Mouse (Mus musculus) R1 (cell line): ENCODE measurements around the gene Schip1.

Source experiments
- DNase-seq: peaks from one replicate; pipeline ENCODE4 v3.0.0-alpha.2; 2018; ENCODE audit warnings: low read depth, low spot score

Gene Schip1

DNA sequence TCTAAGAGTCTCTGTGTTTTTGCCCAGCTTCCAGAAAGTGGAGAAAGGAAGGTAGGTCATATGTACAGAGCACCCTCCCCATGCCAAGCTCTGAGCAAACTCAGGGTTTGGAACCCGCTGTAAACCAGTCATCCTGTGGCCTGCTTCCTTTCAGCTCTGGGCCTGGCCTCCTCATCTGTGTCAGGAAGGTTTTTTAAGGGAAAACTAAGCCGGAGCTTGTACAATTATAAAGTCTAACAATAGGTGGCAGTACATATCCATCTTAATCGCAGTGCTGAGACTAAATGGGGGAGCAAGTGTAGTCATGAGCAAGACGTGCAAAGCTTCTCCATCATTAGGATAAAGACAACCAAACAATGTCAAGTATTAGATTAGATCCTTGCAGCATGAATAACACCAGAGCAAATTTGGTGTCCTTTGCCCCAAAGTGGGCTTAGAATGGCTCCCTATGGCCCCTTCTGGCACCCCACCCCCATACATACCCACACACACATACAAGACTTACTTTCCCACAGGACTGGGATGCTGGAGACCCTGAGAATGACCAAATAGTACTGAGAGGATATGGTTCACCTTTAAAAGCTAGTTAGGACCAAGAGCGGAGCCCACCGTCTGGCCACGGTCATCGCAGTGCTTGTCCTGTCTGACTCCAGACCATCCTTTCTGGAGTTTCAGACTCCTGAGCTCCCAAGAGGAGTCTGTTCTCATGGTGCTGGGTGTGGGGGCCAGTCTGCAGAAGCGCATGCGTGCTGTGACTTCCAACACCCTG, 550.6 kb downstream of the Schip1 start:
- peak; percentile 60 for DNase-seq

DNA sequence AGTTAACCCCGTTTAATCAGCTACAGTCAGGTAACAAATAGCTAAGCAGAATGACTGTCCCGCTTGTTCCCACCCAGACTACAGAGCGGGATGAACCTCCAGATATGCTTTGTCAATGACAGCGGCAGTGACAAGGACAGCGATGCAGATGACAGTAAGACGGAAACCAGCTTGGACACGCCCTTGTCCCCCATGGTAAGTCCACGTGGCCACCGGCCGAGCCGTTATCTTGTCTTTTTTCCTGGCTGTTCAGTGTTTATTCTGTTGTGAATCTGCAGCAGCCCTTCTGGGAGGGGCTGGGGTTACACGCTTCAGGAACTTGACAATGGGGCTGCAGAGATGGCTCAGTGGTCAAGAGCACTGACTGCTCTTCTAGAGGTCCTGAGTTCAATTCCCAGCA, 551.8 kb downstream of the Schip1 start:
- no peak for DNase-seq

DNA sequence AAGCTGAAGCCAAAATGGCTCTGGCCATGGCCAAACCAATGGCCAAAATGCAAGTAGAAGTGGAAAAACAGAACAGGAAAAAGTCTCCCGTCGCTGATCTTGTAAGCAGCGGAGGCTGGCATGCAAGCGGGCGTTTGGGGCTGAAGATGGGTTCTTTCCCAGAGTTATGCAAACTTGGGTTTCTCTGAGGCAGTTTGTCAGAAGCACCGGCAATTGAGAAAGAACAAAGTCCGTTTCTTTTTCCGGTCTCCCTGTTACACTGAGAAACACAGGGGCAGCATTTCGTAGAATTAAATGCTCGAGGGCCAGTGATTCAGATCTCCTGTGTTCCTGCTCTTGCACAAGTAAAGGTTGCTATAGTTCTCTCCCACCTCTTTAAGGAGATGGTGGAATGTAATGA, 553.1 kb downstream of the Schip1 start:
- no peak for DNase-seq

DNA sequence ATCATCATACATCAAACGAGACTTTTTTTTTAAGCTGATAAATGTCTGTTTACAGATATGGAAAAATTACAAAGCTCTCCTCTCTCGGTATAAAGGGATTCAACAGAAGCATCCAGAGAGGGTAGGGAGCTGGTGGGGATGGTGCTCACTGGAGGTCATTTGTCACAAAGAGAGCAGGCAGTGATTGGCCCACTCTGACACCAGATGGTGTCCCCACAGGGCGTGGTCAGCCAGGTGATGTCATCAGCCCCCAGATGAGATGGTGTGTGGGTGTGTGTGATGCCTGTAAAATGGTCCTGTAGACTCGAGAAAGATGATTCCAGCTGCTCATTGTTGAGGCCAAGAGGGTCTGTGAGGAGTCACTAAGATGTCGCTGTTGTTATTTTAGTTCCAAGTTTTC, 554.5 kb downstream of the Schip1 start:
- DNase-seq = no peak

DNA sequence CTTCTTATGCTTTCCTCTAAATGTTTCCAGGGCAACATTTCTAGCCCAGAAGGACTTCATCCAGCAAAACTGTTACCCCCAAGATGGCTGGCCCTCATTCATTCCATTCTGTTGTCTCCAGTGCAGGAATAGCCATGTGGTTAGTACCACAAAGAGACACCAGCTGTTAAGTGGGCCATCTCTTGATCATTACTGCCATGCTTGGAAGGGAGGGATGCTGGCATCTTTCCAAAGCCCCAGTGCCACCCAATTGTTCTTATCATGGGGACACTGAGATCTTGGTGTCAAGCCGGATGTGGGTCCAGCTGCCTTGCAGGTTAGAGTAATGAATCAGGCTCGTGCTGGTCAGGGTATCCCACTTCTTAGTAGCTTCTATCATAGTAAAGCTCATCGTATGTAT, 557.4 kb downstream of the Schip1 start:
- DNase-seq = no peak

DNA sequence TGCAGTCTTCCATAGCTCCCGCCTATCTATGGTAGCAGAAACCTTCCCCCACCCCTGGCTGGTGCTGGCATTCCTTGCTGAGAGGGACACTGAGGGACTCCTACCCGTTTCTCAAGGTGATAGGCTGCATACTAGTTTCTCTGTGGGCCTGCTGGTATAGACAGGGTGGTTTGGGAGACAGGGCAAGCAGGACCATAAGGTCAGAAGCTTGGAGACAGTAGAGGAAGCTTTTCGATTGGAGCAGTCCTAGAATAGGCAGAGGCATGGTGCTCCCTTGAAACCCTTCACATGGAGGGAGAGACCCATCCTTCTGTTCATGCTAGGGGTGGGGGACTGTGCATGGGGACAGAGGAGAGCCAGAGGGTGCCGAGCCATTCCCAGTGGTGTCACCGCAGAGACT, 558.4 kb downstream of the Schip1 start:
- DNase-seq = no peak

DNA sequence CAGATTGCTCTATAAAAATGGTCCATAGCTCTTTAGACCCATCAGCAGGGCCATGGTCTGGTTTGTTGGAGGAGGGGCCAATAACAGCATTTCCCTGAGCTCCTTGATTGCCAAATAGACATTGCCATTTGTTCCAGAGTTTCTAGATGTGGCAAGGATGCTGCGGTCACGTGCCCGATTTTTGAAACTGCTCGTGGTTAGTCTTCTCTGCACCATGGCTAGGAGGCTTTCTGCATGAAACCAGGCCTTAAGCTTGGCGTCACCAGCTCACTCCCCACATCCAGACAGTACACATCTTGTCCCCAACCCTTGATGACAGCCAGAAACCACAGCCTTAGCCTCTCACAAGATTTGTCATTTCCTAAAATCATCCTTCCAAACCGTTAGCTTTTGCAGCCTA, 559.9 kb downstream of the Schip1 start:
- DNase-seq = no peak

DNA sequence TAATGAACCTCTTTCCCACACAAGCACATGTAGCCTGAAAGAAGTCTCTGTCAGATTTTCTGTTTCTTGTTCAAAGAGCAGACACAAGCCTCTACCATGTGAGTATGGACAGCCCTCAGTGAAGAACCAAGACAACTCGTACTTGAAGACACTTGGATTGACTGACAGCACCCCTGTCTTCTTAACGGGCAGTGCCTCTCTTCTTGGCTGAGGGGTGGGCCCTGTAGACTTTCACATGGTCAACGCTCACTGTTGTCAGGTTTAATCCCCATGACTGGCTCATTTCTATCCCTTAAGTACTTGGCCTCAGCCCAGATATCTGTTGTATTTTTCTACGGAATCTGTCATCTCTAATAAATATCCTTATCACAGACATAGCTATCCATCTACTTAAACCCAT, 565.7 kb downstream of the Schip1 start:
- no peak for DNase-seq

DNA sequence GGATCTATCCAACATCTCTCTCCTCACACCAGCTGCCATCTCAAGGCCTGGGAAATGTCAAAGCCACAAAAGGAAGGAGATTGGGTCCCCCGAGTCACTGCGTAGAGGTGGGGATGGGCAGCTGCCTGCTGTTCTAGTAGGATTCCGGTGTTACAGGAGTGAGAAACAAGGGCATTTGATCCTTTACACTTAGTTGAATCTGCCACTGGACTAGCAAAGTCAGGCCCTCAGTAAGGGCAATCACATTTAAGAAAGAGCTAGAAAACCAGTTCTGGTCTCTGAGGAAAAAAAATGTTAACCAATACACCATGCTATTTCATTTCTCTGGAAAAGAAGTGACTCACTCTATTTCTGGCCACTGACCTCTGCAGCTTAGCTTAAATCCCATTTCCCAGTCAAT, 566.2 kb downstream of the Schip1 start:
- DNase-seq = no peak

DNA sequence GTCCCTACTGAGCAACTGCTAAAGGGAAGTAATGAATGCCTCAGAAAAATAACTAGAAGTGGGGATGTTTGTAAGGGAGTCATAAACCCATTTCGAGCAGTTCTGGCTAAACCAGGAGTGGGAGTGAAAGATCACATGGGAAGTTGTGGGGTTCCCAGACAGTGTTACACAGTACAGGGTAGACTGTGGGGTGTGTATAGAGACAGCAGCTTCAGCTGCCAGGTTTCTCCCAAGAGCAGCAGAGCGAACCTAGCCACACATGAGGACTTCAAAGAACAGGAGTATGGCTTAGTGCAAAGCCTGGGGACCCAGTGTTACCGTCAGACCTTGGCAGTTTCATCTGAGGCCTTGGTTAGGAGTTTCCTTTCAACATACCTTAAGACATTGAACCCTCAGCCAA, 568.1 kb downstream of the Schip1 start:
- DNase-seq = no peak

DNA sequence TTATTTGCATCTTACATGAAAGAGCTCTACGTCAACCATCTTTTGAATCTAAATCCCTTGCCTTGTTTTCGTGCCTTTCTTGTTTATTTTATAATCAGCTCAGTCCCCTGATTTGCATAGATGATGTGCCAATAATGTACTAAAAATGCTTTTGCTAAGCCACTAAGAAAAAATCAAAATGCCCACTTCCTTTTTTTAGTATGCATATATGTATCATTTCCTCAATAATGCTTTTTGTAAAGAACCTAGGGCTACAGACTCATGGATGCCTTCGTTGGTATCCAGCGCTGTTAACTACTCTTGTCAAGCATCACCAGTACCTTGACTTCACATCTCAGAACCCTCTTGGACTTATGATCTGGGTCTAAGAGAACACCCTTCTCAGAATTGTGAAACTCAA, 569.0 kb downstream of the Schip1 start:
- DNase-seq = no peak

DNA sequence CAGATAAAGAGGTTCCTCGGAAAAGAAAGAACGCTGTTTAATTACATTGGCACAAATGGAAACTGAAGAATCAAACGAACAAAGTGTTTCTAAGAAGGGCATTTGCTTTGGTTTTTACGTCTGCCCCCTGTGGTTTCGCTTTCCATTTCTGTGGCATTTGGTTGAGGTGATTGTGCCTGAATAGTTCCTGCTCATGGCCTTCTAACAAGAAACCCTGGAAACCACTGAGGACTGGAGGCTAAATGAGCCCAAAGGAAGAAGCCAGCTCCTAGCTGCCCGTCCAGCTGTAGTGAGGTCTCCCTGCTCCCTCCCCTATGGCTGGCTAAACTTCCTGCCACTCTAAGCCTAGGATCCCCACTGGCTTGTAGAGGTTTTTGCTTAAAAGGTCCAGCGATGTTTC, 573.4 kb downstream of the Schip1 start:
- DNase-seq = peak; percentile 22

DNA sequence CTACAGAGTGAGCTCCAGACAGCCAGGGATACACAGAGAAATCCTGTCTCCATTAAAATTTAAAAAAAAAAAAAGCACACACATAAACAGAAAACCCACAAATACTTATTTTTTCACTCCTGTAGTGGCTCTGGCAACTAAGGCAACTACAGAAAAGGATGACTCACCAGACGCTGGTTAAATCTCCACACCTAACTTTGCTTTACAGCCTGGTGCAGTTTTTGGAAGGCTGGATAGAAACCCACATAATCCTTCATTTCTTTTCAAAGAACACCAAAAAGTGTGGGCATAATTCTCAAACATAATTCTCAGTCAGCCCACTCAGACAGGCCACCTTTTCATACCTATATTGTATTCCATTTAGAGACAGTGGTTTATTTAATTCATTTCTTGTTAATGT, 574.1 kb downstream of the Schip1 start:
- no peak for DNase-seq

DNA sequence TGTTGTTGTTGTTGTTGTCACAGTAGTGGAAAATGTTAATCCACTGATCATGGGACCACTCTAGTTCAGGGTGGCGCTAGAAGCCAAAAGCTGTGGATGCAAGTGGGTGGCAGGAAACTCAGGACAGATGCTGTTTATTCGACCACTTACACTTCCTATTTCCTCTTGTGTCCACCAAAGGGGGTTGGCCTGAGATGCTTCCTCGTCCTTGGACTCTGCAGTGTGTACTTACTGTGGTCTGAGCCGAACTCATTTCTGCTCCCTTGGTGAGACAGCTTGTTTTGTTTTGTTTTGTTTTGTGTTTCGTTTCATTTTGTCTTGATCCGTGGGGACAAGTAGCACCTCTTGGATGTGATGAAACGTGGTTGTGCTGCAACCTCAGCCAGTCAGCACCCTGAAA, 578.3 kb downstream of the Schip1 start:
- DNase-seq = no peak

DNA sequence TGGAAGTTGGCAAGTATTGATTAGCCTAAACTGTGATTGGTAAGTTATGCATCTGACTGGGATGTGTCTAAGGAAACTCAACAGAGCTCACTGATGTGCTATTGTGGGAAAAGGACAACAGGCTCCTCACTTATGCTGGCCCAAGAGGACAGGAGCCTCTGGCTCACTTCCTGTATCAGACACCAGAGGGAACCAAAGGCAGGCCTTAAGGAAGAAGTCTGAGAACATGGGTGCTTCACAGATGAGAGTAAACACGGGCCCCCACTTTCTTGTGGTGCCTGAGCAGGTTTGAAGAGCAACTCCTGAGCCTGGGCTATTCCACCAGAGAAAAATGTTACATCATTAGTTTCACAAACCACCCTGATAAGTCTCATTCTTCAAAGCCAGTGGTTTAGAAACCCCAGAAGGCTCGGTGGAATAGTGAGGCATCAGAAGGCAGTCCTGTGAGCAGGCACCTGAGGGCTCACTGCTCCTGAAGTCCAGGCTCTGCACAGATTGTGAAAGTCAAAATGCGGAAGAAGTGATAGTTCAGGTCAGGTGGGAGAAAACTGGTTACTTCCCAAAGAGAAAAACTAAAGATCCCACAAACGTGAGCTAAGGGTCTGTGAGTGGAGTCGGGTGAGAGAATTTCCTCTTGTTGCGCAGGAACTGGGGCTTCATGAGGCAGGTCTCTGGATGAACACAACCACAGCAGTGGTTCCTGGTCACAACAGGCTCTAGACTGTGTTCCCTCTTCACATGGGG, 582.0 kb downstream of the Schip1 start:
- no peak for DNase-seq

DNA sequence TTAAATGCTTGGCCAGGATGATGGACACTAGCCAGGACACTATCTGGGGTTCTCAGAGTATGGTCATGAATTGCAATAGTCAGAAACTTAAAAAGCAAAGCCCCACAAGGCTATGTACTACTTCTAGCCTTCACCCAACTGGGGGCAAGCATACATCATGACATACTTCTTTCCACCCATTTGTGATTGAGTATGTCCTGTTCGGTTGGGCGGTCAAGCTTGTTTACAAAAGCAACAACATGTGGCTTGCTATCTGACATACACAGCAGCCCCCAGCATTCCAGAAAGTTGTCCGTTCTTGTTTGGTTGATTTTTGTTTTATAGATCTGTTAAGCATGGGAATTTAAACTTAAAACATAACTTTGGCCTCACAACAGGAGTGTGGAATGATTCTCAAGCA, 582.7 kb downstream of the Schip1 start:
- DNase-seq = no peak

DNA sequence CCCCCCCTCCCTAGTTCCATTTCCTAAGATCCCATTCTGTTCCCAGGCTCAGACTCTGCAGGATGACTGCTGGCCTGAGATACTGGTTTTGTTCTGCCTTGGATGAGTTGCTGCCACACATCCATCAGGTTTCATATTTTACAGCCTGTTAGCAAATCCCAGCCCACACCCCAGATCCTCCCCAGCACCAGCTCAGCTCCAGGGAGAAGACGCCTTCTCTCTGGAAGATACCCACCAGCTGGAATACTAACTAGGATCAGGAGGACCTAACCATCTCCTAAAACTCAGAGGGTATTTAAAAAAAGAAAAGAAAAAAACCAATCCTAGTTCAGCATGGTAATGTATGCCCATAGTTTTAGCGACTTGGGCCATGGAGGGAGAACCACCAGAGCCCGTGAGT, 585.6 kb downstream of the Schip1 start:
- DNase-seq = no peak

DNA sequence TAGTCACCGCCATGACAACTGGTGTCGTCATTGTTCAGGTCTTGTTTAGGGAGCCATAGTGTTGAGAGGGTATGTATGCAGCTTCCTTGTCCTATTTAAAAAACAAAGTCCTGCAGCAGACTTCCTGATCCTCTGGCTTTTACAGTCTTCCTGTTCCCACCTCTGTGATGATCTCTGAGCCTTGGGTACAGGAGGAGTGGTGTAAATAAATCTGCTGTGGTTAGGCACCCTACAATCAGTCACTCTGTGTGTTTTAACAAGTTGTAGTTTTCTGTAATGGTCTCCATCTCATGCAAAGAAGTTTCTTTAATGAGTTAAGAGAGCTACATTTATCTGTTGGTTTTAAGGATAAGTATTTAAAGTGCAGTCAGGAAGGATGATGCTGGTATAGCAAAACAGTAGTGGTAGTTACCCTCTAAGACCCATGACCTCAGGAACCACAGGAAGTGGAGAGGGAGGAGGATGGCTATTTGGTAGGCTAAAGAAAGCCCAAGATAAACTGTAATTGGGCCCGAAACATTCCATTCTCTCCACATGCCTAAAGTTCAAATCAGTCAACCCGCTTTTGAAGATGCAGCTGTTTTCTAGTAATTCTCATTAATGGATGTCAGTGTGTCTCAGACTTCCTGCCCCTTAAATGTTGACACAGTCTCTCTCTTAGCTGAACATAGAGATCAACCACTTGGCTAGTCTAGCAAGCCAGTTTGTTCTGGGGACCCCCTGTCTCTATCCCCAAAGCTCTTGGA, 592.2 kb downstream of the Schip1 start:
- no peak for DNase-seq

DNA sequence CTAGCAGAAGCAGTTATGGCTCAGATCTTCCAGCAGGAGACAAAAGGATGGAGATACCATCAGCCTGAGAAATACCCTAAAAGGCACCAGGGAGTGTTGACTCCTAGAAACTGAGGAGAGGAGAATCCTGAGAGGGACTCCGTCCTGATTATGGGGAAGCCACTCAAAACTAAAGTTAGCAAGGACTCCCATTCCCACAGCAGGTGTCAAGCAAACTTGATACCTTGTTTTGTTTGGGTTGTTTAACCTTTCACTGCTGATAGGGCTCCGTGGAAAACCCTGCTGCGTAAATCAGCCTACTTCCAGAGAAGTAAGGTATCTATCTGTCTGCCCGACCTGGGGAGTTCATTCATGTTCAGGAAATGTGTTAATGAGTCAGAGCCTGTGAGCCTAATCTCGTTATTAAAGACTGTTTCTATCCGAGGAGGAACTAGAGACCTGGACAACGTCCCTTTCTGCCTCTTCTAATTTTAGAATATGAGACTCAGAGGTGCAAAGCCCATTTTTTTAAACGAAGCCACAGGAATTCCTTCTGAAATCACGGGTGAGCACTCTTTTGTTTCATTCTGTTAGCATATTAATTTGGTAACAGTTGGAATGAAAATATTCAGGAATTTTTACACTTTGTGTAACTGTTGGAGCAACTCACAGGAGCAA, 593.1 kb downstream of the Schip1 start:
- DNase-seq = peak; percentile 12

DNA sequence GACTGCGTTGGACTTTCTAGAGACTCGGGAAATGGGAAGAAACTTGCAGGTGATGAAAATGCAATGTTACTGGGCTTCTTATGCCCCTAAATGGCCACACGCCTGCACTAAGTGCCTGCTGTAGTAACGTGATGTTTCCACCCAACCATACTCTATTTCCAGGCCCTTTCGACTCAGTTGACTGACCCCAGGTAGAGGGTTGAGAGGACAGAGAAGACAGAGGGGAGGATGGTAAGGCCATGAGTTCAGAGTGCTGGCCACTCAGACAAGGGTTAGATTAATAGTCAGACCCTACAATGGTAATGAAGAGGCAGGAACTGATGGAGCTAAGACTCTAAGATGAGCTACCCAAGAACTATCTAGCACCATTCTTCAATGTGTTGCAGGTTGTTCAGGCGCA, 595.4 kb downstream of the Schip1 start:
- DNase-seq = no peak

DNA sequence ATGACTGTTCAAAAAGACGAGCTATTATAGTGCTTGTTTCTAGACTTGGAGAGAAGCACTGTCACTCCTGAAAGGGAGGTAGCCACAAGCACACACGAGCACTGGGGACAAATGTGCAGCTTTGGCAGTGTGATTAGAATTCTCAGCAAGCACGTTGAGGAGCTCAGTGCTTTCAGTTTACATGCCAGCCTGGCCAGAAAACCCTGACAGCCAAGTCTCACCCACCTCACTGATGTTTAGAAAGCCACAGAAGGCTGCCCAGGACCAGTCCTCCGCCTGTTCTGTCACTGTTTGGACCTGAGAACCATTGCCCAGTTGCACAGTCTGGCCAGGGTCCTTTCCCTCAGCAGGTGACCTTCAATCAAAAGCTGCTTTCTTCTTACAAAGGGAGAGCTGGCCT, 595.9 kb downstream of the Schip1 start:
- no peak for DNase-seq

DNA sequence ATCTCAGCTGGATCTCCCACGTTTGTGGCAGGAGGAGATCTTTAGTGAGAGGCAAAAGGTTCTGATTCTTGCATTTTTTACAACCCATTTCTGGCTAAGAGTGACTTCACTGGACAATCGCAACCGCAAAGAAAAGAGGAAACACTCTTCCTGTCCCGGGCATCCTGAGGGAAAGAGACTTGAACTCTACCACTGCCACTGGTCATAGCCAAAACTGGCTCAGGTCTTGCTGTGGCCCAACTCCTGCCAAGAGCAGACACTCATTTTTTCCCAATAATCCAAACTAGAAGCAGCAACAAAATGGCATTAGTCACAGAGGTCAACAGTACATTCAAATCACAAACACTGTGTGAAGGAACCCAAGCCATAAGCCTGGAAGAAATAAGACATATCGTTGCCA, 597.8 kb downstream of the Schip1 start:
- DNase-seq = no peak
